Mouse (Mus musculus): Measurements from ENCODE around the gene Agbl5.

Gene Agbl5

DNA sequence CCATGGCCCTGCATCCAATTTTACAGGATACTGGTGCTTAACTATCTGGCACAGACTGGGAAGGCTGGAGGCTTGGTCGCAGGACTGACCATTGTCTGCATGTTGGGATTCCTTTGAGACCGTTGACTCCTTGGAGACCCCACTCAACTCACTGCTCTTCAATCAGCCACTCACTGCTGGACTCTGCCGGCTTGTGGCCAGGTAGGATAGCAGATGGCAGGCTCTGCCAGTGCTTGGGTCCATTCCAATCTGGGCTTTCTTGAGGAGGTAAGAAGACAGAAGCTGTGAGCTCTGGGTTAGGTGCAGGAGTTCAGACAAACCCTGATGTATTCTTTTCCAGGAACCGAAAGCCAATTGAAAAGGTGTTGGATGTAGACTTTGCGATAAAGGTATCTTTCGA is 65.6 kb downstream of the Agbl5 start:
- no peak for DNase-seq (ENCODE audit: low spot score)

DNA sequence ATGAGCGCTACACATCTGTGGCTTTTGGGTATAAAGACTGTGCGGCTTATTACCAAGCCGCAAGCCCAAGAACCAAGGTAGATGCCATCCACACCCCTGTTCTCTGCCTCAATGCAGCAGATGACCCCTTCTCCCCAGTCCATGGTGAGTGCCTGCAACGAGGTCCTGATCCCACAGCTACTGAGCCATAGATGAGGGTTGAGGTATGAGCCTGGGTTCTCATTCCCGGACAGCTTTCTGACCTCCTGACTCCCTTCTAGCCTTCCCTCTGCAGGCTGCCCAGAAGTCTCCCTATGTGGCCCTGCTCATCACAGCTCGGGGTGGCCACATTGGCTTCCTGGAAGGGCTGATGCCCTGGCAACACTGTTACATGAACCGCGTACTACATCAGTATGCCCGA is 66.1 kb downstream of the Agbl5 start:
- DNase-seq (ENCODE audit: low spot score): no peak

DNA sequence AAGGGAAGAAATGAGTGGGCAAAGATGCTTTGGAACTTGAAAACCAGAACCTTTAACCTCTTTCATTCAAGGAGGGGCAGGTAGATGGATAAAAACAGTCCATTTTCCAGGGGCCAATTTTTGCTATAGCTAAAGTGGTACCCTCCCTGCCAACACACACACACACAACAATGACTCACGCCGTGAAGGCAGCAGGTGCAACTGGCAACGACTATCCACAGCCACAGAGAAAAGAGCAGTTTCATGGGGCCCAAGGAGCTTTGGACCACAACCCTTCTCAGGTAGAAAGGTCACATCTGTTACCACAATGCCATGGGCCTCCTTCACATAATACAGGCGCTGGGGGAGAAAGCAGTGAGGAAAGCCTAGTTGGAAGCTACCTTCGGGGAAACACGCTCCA is 67.3 kb downstream of the Agbl5 start:
- no peak for DNase-seq (ENCODE audit: low spot score)

All from testis, postnatal 10 days (tissue).